Mouse (Mus musculus) ES-Bruce4 (cell line): ENCODE data around the gene Slc1a3.

Experiments
- CTCF ChIP-seq: IDR thresholded peaks from one replicate; pipeline ENCODE4 v1.8.1; 2011; ENCODE audit warnings: low read depth, low read length
- EP300 ChIP-seq: IDR thresholded peaks from 2 replicates; pipeline ENCODE4 v1.6.1; 2011; ENCODE audit warnings: low read depth, low read length; ENCODE audit not compliant: insufficient read depth
- POLR2A ChIP-seq: IDR thresholded peaks from one replicate; pipeline ENCODE4 v1.8.1; 2011; ENCODE audit warnings: low read length; ENCODE audit not compliant: insufficient read depth

DNA sequence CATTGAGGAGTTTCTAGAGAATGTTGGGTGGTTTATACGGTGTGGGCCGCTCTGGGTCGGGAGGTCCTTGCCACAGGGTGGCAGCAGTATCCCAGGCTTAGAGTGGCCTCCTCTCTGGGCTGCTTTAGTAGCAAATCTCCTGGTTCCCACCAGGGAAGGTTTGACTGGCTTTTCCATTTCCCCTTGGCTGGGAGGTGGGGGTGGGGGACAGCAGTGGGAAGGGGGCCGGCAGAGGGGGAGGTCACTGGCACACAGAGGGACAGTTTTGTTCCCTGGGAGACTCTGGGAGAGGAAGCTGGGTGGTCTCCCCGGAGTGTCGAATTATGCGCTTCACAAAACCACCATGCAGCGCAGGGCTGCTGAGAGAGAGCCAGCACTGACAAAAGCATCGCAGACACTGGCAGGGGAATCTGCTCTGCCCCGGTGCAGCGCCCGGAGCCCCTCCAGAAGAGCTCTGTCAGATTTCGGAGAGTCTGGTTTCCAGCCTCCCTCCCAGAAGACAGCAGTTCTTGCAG, 81.2 kb downstream of the Slc1a3 start:
- TF ChIP-seq CTCF = peak; percentile 81
- TF ChIP-seq EP300 = no peak
- no peak for TF ChIP-seq POLR2A
